In the genomic region with DNA sequence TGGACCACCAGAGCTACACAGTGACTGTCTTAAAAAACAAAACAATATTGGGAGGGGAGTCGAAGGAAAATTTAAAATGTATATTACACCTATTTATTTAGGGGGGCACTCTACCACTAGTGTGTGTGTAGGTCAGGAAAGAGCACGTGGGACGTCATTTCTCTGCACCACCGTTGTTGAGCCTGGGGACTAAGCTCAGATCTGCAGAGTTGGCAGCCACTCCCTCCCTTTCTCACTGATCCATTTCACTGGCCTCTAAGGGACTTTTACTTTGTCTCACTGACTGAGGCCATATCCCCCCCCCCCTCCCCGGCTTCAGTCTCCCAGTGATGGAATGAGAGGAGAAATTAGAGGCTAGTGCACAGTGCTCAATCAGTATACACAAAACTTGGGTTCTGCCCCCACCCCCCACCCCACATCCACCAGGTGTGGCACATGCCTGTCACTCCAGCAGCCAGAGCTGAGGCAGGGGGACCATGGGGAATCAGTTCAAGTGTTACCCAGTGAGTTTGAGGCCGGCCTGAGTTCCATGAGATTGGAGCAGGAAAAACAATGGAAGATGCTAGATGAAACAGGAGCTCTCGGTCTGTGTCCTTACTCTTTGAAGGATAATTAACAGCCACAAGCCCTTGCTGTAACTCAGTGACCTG, we compare ENCODE assay signal across 8 mouse cellular contexts. TPM values are rescaled to one million over a fixed set of nuclear protein-coding genes. Genes with fewer than 3 reads are reported as not detected.
A peak's percentile ranks its signal among the peaks of the same experiment; 100 is the strongest.
DNase-seq lines count a peak whose midpoint lies in the region; ATAC-seq and TF ChIP-seq lines count a peak whose summit lies in the region.

No protein-coding gene starts in this region.

- no peak for DNase-seq in lung, adult 18-20 months
- DNase-seq in hindbrain, postnatal 0 days (ENCODE audit: low spot score) = no peak
- DNase-seq in left cerebral cortex, adult 8-10 months (ENCODE audit: low spot score in 2 of 2) = no peak
- DNase-seq in B cell, adult 2 months = no peak

- no peaks in the 10 kb centered on the region for H3K9me3 ChIP-seq in erythroblast, embryonic 14.5 days (ENCODE audit: control insufficient read depth, low read length)
- no peaks in the 10 kb centered on the region for H3K9me3 ChIP-seq in lung, embryonic 16.5 days (ENCODE audit: control insufficient read depth, low read length)
- H3K9me3 ChIP-seq in hindbrain, postnatal 0 days (ENCODE audit: low read length) = no peaks in the 10 kb centered on the region
- H3K9me3 ChIP-seq in stomach, embryonic 15.5 days = no peaks in the 10 kb centered on the region

- no peak overlapping the region for H3K4me2 ChIP-seq in lung, embryonic 16.5 days (ENCODE audit: low read depth, low read length)
- no peak overlapping the region for H3K4me2 ChIP-seq in hindbrain, postnatal 0 days (ENCODE audit: low read depth, low read length)
- no peak overlapping the region for H3K4me2 ChIP-seq in stomach, embryonic 15.5 days

- peak overlapping the region; percentile 66 for H3K4me3 ChIP-seq in erythroblast, embryonic 14.5 days (replicated peaks)
- H3K4me3 ChIP-seq in lung, embryonic 16.5 days (ENCODE audit: low read length) = no peak overlapping the region
- no peak overlapping the region for H3K4me3 ChIP-seq in hindbrain, postnatal 0 days (ENCODE audit: low read length)
- no peak overlapping the region for H3K4me3 ChIP-seq in stomach, embryonic 15.5 days (replicated peaks)

- peaks cover 2% of the 10 kb centered on the region; the same call in 1 of the 2 replicates for H3K36me3 ChIP-seq in erythroblast, embryonic 14.5 days (ENCODE audit: control insufficient read depth)
- no peaks in the 10 kb centered on the region for H3K36me3 ChIP-seq in lung, embryonic 16.5 days (ENCODE audit: control insufficient read depth, insufficient read depth, low read length)
- no peaks in the 10 kb centered on the region for H3K36me3 ChIP-seq in hindbrain, postnatal 0 days (ENCODE audit: insufficient read depth, low read length)
- H3K36me3 ChIP-seq in stomach, embryonic 15.5 days = 0 out of 2 replicates have a peak, but pooled peaks cover under 1% of the 10 kb centered on the region

- whole genome bisulfite sequencing in lung, embryonic 16.5 days = 89% methylated on average over 7 of the region's 7 CpGs
- WGBS in hindbrain, postnatal 0 days = 58% methylated on average over 7 of the region's 7 CpGs
- WGBS in stomach, embryonic 15.5 days = 82% methylated on average over 7 of the region's 7 CpGs

- no peak for ATAC-seq in erythroblast, adult 5-6 weeks (replicated peaks; ENCODE audit: low FRiP score, poor library complexity, severe bottlenecking)
- no peak for ATAC-seq in lung, embryonic 16.5 days (ENCODE audit: low read depth)
- no peak for ATAC-seq in hindbrain, postnatal 0 days
- ATAC-seq in stomach, embryonic 15.5 days (ENCODE audit: insufficient read depth, low FRiP score, low read depth) = no peak

- H3K9ac ChIP-seq in lung, embryonic 16.5 days (ENCODE audit: low read length) = peak overlapping the region; percentile 65; the same call in 1 of the 2 replicates
- H3K9ac ChIP-seq in hindbrain, postnatal 0 days (replicated peaks; ENCODE audit: low read length) = no peak overlapping the region
- H3K9ac ChIP-seq in stomach, embryonic 15.5 days = no peak overlapping the region

- H3K27me3 ChIP-seq in erythroblast, embryonic 14.5 days (ENCODE audit: control insufficient read depth) = no peaks in the 10 kb centered on the region
- H3K27me3 ChIP-seq in lung, embryonic 16.5 days (ENCODE audit: control insufficient read depth, insufficient read depth, low read depth, low read length) = no peaks in the 10 kb centered on the region
- H3K27me3 ChIP-seq in hindbrain, postnatal 0 days (ENCODE audit: insufficient read depth, low read length) = no peaks in the 10 kb centered on the region
- no peaks in the 10 kb centered on the region for H3K27me3 ChIP-seq in stomach, embryonic 15.5 days (replicated peaks)

- H3K4me1 ChIP-seq in erythroblast, embryonic 14.5 days (ENCODE audit: control insufficient read depth) = peaks cover 58% of the 10 kb centered on the region
- peaks cover 29% of the 10 kb centered on the region for H3K4me1 ChIP-seq in lung, embryonic 16.5 days (replicated peaks; ENCODE audit: control insufficient read depth, insufficient read depth, low read length)
- 0 out of 2 replicates have a peak, but pooled peaks cover 4% of the 10 kb centered on the region for H3K4me1 ChIP-seq in hindbrain, postnatal 0 days (ENCODE audit: insufficient read depth, low read length)
- H3K4me1 ChIP-seq in stomach, embryonic 15.5 days = peaks cover 29% of the 10 kb centered on the region

- TF ChIP-seq CTCF in hindbrain, postnatal 0 days (IDR thresholded peaks at IDR 0.05; ENCODE audit: low read depth) = no peak

- H3K27ac ChIP-seq in lung, embryonic 16.5 days (ENCODE audit: low read length) = peak overlapping the region; percentile 97
- peak overlapping the region; percentile 72; the same call in 1 of the 2 replicates for H3K27ac ChIP-seq in hindbrain, postnatal 0 days
- H3K27ac ChIP-seq in stomach, embryonic 15.5 days = peak overlapping the region; percentile 97

RNA-seq across cellular contexts. Expression of gene Plin3, which starts 0.7 kb away (rescaled TPM):
- polyA plus RNA-seq in erythroblast, embryonic 14.5 days (2012) = 0.86 and 1.3 TPM in 2 replicates
- total RNA-seq in erythroblast, adult 5-6 weeks (2015; ENCODE audit: low replicate concordance) = 3.1 and 4.0 TPM in 2 replicates
- 5.4 and 5.9 TPM in 2 replicates for total RNA-seq in erythroblast, adult 5-6 weeks (2017; ENCODE audit: low replicate concordance)
- 87.5 and 90.2 TPM in 2 replicates for polyA plus RNA-seq in lung, embryonic 16.5 days (2015; fragmentation: Nextera tagmentation; extraction: Ambion mirVana)
- 12.4 and 13.9 TPM in 2 replicates for total RNA-seq in hindbrain, postnatal 0 days (2014; rRNA removed)
- polyA plus RNA-seq in hindbrain, postnatal 0 days (2015; fragmentation: Nextera tagmentation; extraction: Ambion mirVana) = 16.0 and 17.0 TPM in 2 replicates
- 90.7 and 93.1 TPM in 2 replicates for polyA plus RNA-seq in stomach, embryonic 15.5 days (2015; fragmentation: Nextera tagmentation; extraction: Ambion mirVana)
- 10 to 100 TPM; 14.6 to 18.2 (median 15.4) TPM for total RNA-seq in left cerebral cortex, adult 8-10 months (2022)

RNA-seq across cellular contexts. Expression of gene Arrdc5, which starts 8.1 kb away (rescaled TPM):
- not detected in 2 replicates for polyA plus RNA-seq in erythroblast, embryonic 14.5 days (2012)
- total RNA-seq in erythroblast, adult 5-6 weeks (2015; ENCODE audit: low replicate concordance) = not detected in 2 replicates
- total RNA-seq in erythroblast, adult 5-6 weeks (2017; ENCODE audit: low replicate concordance) = not detected in 2 replicates
- polyA plus RNA-seq in lung, embryonic 16.5 days (2015; fragmentation: Nextera tagmentation; extraction: Ambion mirVana) = not detected in 2 replicates
- not detected in 2 replicates for total RNA-seq in hindbrain, postnatal 0 days (2014; rRNA removed)
- not detected in 2 replicates for polyA plus RNA-seq in hindbrain, postnatal 0 days (2015; fragmentation: Nextera tagmentation; extraction: Ambion mirVana)
- not detected in 2 replicates for polyA plus RNA-seq in stomach, embryonic 15.5 days (2015; fragmentation: Nextera tagmentation; extraction: Ambion mirVana)
- not detected for total RNA-seq in left cerebral cortex, adult 8-10 months (2022)

RNA-seq across cellular contexts. Expression of gene Uhrf1, which starts 11.2 kb away (rescaled TPM):
- polyA plus RNA-seq in erythroblast, embryonic 14.5 days (2012) = 30.4 and 30.5 TPM in 2 replicates
- total RNA-seq in erythroblast, adult 5-6 weeks (2015; ENCODE audit: low replicate concordance) = 34.4 and 53.7 TPM in 2 replicates
- 66.2 and 103 TPM in 2 replicates for total RNA-seq in erythroblast, adult 5-6 weeks (2017; ENCODE audit: low replicate concordance)
- polyA plus RNA-seq in lung, embryonic 16.5 days (2015; fragmentation: Nextera tagmentation; extraction: Ambion mirVana) = 124 and 130 TPM in 2 replicates
- total RNA-seq in hindbrain, postnatal 0 days (2014; rRNA removed) = 28.2 and 31.4 TPM in 2 replicates
- 18.8 and 20.5 TPM in 2 replicates for polyA plus RNA-seq in hindbrain, postnatal 0 days (2015; fragmentation: Nextera tagmentation; extraction: Ambion mirVana)
- polyA plus RNA-seq in stomach, embryonic 15.5 days (2015; fragmentation: Nextera tagmentation; extraction: Ambion mirVana) = 103 and 110 TPM in 2 replicates
- 1 to 10 TPM in 2 of 4 experiments, under 1 TPM in 2; 0.80 to 1.8 (median 1.3) TPM for total RNA-seq in left cerebral cortex, adult 8-10 months (2022)

RNA-seq across cellular contexts. Expression of gene Ticam1, which starts 15.4 kb away (rescaled TPM):
- 0.90 and 0.96 TPM in 2 replicates for polyA plus RNA-seq in erythroblast, embryonic 14.5 days (2012)
- total RNA-seq in erythroblast, adult 5-6 weeks (2015; ENCODE audit: low replicate concordance) = 2.5 and 5.0 TPM in 2 replicates
- 1.3 and 2.8 TPM in 2 replicates for total RNA-seq in erythroblast, adult 5-6 weeks (2017; ENCODE audit: low replicate concordance)
- 5.5 and 5.7 TPM in 2 replicates for polyA plus RNA-seq in lung, embryonic 16.5 days (2015; fragmentation: Nextera tagmentation; extraction: Ambion mirVana)
- total RNA-seq in hindbrain, postnatal 0 days (2014; rRNA removed) = 3.1 and 3.4 TPM in 2 replicates
- polyA plus RNA-seq in hindbrain, postnatal 0 days (2015; fragmentation: Nextera tagmentation; extraction: Ambion mirVana) = 1.2 and 1.3 TPM in 2 replicates
- polyA plus RNA-seq in stomach, embryonic 15.5 days (2015; fragmentation: Nextera tagmentation; extraction: Ambion mirVana) = 6.6 and 7.8 TPM in 2 replicates
- 1 to 10 TPM; 5.7 to 8.4 (median 6.5) TPM for total RNA-seq in left cerebral cortex, adult 8-10 months (2022)

RNA-seq across cellular contexts. Expression of gene Kdm4b, which starts 33.9 kb away (rescaled TPM):
- 1.1 and 2.2 TPM in 2 replicates for polyA plus RNA-seq in erythroblast, embryonic 14.5 days (2012)
- total RNA-seq in erythroblast, adult 5-6 weeks (2015; ENCODE audit: low replicate concordance) = 1.7 and 5.0 TPM in 2 replicates
- 2.9 and 3.5 TPM in 2 replicates for total RNA-seq in erythroblast, adult 5-6 weeks (2017; ENCODE audit: low replicate concordance)
- polyA plus RNA-seq in lung, embryonic 16.5 days (2015; fragmentation: Nextera tagmentation; extraction: Ambion mirVana) = 26.6 and 28.4 TPM in 2 replicates
- total RNA-seq in hindbrain, postnatal 0 days (2014; rRNA removed) = 137 and 144 TPM in 2 replicates
- polyA plus RNA-seq in hindbrain, postnatal 0 days (2015; fragmentation: Nextera tagmentation; extraction: Ambion mirVana) = 42.5 and 42.6 TPM in 2 replicates
- polyA plus RNA-seq in stomach, embryonic 15.5 days (2015; fragmentation: Nextera tagmentation; extraction: Ambion mirVana) = 27.8 and 33.9 TPM in 2 replicates
- total RNA-seq in left cerebral cortex, adult 8-10 months (2022) = 10 to 100 TPM; 66.4 to 71.0 (median 67.0) TPM
